Mouse (Mus musculus) heart, adult 11 months (tissue): ENCODE measurements around the gene Dusp6.
A peak's percentile ranks its signal among the peaks of the same experiment; 100 is the strongest.

ENCODE experiments used
- DNase-seq: peaks from one replicate; pipeline ENCODE4 v3.0.0; 2022

Gene Dusp6

DNA sequence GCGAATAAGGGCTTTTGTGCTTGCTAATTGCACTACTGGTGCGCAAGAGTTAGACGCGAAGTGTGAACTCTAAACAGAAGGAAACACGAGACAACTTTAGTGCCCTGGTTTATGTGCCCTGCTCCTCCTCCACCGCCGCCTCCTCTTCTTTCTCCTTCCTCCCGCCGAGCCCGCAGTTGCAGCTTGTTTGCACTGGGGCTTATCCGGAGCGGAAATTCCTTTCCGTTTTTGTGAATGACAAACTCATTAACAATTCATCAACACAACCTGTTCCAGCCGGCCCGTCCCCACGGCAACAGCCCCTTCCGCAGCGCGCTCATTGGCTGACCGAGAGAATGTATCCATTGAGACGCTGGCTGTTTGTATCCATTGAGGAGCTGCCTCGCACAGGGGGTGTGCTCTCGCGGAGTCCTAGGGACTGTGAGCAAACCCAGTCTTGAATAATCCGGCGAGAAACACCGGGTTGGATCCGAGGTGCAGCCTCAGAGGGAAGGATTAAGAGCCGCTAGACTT is at the start of gene Dusp6:
Dusp6 (plus strand) TSS at position 365 of the 513 bp plus-strand sequence.
- DNase-seq, result peak; percentile 100

DNA sequence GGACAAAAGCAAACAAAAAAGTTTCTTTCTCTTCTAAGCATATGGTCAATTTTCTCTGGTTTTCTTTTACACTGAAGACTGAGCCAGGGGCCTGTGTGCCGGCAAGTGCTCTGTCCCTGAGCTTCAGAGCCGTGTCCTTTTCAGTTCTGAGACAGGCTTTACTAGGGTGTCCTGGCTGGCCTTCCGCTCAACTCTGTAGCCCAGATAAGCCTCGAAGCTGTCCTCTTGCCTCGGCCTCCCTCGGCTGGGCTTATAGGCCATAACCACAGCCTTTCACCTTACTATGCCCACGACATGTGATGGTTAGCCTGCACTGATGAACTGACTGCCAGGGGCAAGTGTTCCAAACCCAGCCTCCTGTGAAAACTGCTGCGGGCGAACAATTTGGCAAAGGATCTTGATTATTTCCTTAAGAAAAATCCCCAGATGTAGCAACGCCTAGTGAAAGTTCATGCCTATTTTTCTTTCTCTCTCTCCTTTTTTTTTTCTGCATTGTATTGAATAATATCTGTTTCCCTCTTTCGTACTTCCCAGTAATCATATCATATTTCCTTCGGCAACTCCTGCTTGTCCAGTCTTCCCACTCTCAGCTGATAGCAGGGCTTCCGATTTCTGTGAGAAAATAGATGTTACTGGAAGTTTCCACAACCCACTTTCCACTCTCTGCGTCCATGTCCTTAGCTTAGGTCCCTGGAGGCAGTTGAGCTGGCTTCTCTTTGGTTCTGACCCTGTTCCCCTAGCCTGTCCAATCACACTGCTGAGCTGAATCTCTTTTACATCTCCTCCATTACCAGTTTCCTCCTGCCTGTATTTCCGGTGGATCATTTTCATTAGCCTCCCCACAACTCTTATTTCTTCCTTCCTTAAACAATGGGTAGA is 48.4 kb upstream of the Dusp6 start:
- DNase-seq, result peak; percentile 97

DNA sequence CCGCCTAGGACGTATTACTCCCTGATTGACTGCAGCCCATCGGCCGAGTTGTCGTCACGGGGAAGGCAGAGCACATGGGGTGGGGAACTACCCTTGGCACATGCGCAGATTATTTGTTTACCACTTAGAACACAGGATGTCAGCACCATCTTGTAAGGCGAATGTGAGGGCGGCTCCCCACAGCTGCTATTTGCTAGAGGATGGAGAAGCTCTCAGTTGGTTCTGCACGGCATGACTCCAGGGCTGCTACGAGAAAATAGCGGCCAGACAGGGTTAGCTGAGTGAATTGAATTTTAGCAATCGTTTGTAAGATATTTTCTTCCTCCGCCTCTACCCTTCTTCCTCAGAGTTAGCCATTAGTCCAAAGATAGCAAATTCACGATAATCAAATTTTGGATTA is 46.5 kb upstream of the Dusp6 start:
- peak; percentile 59 for DNase-seq

DNA sequence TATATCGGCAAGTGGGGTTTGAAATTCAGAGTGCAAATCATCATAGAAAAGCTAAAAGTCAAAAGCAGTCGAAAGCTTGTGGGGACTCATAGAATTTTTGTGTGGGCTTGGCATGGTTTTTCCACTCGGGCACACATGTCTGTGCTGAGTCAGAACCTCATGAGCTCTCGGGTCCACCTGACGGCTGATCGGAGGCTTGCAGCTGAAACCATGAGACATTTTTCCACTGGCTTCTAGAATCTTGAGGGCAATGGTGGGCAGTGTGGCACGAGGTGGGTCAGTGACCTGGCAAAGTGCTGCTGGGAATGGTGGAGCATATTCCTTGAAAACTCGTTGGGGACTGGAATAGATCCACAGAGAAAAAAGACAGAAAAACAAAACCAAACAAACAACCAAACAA is 41.5 kb upstream of the Dusp6 start:
- DNase-seq, result peak; percentile 59

DNA sequence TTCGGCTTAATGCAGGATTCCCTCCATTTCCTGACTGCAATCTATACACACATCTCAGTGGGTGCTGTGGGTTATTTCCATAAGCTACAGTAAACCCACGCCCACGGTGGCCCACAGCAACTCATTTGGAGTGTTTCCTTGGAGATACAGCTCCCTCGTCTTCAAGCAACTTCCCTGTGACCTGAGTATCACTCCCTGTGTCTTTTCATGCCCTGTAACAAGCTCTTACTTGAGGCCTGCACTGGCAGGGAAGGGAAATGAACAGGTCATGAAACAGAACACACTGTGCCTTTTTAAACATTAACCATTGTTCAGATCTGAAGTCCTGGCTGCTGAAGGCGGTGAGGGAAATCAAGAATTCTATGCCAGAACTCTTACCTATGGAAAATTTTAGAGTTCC is 40.3 kb upstream of the Dusp6 start:
- DNase-seq, result peak; percentile 87

DNA sequence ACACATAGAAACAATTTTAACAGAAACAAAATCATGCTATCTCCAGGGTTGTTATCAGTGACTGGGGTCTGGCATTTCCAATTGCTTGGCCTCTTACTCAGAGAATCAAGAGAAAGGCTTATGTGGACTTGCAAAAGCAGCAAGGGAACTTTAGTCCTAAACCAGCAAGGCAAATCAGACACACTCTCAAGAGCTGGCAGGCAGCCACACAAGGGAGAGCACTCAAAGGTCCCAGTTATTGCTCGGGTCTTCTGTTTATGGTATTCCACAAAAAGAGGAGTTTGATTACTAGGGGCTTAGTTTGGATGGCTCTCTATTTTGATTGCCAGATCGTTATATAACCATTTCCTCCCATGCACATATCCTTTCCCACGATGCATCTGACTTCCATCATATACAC is 38.8 kb upstream of the Dusp6 start:
- peak; percentile 84 for DNase-seq

DNA sequence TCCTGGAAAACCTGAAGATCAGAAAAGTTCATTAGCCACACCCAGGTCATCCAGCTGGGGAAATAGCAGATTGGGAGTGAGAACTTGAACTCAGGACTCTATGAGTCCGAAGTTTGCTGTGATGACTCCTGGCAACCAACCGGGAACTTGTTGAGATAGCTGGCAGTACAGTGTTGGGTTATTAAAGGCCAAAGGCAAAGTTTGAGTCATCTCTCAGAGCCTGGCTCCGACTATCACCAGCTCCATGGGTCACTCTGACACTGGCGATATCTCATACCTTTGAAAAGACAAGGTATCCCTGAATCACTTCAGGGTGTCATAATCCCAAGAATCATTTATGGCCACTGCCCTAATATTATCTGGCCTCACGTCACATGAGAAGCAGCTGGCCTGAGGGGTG is 36.2 kb upstream of the Dusp6 start:
- DNase-seq, result peak; percentile 76

DNA sequence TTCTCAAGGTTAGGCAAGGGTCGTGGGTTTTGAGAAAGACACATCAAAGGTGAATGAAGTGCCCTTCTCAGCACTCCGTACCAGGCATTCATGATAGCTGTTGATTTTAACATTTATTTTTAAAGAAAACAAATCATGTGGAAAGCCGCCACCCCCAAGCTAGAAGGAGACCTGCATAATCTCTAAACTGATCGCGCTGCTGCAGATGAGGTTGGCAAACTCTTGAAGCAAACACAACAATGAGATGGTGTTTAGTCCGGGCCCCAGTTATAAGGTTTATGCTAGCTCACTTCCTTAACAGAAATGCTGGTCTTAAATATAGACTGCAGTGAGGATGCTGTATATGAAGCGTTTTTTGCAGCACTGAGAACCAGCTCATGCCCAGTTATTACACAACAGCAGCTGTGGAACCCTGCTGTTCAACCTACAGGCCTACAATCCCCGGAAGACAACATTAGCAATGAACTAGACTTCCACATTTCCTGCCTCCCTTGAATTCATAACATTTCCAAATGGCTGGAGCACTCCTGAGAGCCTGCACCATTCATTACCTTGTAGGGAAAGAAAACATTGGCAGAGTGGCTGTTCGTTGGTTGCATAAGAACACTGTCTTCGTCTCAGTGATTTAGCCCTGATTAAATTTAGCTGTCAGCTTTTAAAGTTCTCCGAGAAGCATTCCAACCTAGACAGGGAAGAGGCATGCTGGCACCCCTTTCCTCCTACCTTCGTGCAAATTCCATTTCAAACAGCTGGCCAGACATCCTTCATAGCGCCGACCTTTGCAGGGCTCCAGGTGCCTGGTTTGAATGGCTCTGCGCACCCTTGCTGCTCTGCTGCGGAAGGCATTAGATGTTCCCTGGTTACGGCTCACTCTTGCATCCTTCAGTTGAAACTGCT is 34.8 kb upstream of the Dusp6 start:
- DNase-seq, result peak; percentile 88

DNA sequence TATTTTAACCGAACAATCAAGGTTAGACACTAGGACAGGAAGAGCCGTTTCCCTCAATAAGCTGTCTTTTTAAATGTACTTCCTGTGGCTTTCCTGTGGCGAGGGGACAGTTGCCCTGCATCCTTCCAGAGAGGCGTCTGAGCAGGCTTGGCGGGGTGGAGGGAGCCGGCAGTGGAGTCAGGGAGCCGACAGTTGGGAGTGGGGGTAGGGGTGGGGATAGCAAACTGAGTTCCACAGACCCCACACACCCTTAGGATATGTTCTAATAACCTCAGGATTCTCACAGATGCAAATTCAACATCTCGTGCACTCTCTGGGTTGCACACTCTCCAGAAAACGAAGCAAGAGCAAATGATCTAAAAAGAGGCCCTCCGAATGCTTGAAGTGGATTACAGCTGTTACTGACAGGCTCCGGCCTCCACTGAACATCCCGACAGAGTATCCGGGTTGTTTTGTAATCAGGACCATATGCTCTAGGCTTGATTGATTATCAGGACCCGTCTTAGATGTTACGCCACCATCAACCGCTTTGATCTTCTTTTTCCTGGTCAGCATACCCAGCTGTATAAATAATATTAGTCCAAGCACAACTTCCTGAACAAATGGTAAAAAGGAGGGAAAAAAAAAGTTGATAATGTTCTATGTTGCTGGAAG is 33.9 kb upstream of the Dusp6 start:
- DNase-seq, result peak; percentile 96

DNA sequence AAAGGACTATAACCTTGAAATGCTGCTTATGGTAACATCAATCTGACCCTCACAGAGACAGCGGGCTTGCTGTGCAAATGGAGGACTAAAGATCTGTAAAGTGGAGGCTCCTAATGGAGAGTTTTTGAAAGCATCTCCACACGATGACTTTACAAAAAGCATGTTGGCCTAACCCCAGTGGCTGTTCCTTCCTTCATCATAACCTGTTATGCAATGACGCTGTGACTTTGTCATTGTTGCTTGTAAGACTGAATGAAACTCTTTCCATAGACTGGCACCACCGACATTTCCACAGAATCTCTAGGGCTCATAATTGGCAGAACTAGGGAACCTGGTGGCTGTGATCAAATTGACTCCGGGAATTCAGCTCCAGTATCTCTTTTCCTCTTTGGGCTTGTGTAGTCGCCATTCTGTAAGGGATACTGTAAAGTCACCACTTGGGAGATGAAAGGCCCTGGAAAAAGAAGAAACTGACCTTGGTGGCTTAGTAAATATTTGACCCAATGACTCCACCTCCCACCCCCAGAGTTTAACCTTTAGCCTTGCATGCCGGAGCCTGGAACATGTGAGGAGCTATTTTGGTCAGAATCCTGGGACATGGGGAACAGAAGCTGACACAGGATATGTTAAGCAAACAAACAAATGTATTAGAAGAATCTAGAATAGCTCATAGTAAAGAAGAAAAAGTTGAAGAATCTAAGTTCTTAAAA is 30.4 kb upstream of the Dusp6 start:
- DNase-seq, result no peak

DNA sequence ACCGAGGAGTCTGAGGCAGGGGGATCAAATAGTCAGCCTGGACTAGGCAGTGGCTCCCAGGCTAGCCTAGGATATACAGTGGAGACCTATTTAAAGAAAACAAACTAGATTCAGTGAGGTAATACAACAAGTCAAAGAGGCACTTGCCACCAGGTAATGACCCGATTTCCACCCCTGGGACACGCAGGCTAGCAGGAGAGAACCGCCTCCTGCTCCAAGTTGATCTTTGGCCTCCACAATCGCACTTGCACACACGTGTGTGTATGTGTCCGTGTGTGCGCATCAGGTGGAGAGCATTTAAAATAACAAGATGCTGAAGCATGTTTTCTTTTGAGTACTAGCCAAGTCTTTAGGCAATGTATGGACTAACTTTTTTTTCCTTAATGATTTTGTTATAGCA is 28.7 kb upstream of the Dusp6 start:
- DNase-seq, result no peak

DNA sequence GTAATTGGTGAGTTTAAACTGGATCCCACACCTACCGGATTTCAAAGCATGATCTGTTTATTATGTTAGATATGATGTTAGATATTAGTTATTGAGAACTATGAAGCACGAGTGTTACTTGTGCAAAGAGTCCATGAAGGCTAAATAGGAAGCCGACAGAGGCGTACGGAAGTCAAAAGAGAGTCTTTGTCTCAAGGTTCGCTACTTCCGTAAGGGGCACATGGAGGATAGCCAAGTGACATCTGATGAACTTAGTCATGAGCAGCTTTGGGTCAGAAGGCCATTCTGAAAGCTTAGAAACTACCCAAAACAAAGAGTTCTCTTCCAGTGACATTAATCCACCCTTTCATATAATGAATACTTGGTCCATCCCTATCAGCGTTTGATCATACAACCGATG is 27.9 kb upstream of the Dusp6 start:
- no peak for DNase-seq

DNA sequence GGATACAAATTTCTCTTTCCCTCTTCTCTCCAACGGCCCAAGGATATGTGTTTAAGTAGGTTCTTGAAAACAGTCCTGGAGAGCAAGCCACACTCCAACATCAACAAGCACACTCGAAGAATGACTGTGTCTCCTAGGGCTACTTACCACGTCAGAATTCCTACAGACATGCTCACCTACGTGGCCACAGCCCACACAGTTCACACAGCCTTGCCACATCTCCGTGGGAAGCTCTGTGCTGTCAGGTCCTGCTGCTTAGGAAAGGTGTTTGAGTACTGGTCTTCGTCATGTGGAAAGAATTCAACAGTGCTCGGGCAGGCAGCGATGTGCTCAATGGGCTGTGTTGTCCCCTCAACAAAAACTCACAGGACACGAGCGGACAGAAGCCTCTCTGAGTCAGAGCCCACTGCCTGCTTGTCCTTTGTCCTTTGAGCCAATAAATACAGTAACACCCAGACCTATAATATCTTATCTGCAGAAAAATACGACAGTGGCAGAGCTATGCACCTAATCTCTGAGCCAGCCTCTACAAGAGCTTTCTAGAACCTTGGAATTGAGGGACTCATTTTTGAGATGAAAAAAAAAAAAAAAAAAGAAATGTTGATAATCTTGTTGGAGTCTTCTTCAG is 25.7 kb upstream of the Dusp6 start:
- DNase-seq, result no peak

DNA sequence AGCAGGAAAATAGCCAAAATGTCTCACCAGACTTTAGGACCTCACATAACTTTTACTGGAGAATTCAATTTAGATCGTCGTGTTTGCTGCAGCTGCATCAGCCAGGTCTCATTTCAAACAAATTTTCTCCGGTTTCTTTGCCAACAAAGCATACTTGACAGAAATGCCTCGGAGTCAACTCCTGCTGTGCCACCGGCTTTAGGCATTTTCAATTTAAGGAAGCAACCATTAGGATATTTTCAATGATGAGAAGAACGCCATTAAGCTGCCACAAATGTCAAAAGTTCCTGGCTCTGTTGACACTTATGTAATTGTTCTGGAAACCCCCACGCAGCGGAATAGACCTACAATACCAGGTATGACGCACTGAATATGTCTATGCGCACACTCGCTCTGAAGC is 24.5 kb upstream of the Dusp6 start:
- no peak for DNase-seq

DNA sequence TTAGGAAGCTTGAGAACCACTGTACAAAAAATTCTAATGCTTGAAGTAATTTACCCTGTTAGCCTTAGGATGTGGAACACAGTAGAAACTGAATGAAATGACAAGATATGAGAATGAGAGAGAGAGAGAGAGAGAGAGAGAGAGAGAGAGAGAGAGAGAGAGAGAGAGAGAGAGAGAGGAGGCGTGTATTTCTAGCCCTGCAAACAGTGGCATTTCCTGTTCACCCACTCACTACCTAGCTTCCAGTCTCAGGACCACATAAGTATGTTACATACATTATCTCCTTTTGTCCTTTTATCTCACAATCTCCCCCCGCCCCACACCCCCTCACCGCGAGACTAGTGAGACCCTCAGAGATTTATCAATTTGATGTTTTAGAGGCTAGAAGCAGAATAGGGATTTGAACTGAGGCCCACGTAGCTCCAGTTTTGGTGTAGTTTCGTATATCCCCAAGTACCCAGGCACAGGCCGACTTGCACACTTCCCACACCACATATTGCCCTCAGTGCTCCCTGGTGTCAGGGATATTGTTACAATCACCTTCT is 21.7 kb upstream of the Dusp6 start:
- DNase-seq, result no peak

DNA sequence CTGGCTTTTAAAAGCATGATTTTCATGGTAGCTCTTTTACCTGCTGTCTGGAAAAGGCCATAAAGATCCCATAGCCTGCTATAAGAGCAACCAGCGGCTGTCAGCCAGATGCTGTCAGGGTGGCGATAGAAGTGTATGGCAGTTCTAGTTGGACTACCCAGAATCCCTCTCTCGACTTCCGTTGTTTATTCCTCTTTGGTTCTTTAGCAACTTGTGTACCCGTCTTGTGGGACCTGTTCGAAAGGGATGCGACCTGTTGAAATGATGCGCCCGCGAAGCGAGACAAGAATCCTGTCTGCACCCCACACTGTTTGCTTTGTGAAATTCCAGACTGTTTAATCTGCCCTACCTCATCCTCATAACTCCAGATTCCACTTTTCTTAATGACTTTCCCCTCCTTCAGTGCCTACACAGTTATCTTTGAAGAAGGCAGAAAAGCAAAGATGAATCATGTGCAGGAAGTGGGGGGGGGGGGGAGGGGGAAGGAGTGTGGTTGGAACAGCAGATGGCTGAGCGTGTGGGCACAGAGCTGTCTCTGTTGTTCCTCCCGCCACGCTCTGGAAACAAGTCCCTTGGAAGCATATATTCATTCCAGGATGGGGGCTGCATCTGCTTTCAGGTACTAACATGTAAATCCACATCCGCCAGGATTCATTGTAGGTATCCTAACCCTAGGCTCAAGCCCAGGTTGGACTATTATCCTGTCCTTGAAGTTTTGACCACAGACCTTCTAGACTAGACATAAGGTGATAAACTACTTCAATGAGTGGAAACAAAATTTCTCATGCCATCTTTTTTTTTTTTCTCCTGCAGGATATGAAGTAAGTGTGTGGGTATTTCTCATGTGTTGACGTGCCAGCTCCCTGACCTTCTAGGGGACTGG is 21.0 kb upstream of the Dusp6 start:
- DNase-seq, result peak; percentile 92

DNA sequence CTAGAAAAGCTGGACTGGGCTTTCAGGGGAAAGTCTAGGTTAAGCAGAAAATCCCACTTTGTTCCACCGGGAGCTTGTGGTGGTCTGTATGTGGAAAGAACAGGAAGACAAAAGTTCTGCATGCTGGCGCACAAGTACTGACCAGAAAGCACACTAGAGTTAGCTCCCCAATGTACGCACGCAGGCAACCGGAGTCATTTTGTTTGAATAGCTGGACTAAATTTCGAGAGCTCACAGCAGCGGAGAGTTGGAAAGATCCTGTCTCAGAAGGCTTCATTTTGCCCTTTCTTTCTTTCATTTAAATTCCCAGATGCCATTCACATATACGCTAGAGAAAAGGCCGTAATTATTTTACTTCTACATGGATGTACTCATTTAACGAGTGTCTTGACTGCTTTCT is 20.3 kb upstream of the Dusp6 start:
- peak; percentile 57 for DNase-seq

DNA sequence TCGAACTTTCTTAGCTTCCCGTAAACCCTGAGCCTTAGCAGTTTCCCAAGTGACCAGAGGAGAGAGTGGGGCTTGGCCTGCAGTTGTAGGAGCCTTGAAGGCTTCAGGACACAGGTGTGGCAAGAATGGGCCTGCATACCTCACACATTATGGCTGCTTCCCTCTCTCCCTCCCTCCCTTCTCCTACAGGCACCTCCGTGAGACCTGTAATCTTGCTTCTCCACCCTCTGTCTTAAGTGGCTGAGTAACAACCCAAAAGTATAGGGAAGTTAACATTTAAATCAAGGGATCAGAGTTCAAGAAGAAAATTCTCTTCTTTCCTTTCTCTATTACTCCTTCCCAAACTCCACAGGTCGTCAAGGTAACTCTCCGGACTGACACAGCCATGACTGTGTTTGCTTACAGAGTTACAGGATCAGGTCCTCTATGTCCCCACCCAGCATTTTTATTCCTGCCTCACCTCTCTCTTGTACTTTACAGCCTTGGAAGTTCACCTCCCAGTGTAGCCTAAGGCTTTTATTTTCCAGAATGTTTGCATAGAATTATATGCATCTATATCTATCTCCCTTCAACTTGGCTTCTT is 19.0 kb upstream of the Dusp6 start:
- DNase-seq, result peak; percentile 55

DNA sequence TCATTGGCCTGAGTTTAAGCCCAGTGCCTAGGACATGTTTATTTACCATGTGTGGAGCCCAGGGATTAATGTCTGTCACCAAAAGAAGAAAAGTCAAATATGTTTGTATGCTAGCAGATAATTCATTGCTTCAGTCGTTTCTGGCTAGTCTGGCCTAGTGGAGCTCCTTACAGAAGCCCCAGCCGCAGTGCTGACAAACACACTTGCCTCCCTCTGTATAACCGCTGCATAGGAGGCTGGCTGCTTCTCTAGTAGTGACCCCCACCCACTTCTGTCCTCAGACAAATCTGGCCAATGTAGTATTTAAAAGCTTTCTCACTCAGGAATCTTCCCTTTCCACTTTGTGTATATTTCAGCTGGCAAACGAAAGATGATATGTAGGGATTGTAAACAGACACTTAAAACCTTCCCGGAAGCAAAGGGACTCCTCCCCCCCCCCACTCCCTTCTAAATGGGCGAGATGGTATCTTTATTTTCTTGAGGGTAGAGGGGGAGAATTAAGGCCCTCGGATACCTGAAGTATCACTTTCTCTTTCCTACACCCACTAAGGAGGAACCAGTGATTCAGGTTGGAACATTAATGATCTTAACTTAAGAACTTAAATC is 18.3 kb upstream of the Dusp6 start:
- peak; percentile 58 for DNase-seq
